Mouse (Mus musculus): ENCODE measurements around the gene Mbl1. TPM values are rescaled to one million over a fixed set of nuclear protein-coding genes. Genes with fewer than 3 reads are reported as not detected.

Mbl1 gene
- polyA plus RNA-seq, 1 experiment: 1.2 TPM

DNA sequence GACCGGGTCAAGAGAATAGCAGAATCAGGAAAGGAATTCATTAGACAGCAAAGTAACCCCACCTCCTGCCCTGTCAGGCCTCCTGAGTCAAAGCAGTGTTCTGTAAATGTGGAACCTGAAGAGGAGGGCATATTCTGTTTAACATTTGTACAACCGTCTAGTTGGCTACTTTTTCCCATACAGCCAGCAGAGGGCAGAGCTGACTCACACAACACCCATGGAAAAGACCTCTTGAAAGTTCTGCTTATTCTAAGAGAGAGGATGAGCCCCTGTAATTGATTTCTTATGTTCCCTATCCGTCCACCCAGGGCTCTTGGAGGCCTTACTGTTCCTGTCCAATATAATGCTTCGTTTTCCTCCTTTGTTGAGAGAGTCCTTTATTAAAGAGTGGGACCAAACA is 23.3 kb upstream of the Mbl1 start:
- no peak overlapping the region for H3K4me3 ChIP-seq (ENCODE audit: insufficient read depth, low read depth, low read length)
- H3K27ac ChIP-seq (ENCODE audit: insufficient read depth, low read depth, low read length): no peak overlapping the region
- H3K36me3 ChIP-seq (ENCODE audit: control insufficient read depth, insufficient read depth, low read length): no peaks in the 10 kb centered on the region
- 16% methylated on average over 4 of the region's 4 CpGs for WGBS
- DNase-seq: peak; percentile 48
- TF ChIP-seq POLR2A (IDR thresholded peaks at IDR 0.05; ENCODE audit: low read depth, low read length): no peak
- TF ChIP-seq CTCF (conservative IDR thresholded peaks at IDR 0.05; ENCODE audit: insufficient read depth, insufficient read length, low read depth, low read length): peak; percentile 53
- no peaks in the 10 kb centered on the region for H3K27me3 ChIP-seq (replicated peaks; ENCODE audit: control insufficient read depth, insufficient read depth, low read length)
- no peaks in the 10 kb centered on the region for H3K4me1 ChIP-seq (ENCODE audit: control insufficient read depth, insufficient read depth, low read length)

DNA sequence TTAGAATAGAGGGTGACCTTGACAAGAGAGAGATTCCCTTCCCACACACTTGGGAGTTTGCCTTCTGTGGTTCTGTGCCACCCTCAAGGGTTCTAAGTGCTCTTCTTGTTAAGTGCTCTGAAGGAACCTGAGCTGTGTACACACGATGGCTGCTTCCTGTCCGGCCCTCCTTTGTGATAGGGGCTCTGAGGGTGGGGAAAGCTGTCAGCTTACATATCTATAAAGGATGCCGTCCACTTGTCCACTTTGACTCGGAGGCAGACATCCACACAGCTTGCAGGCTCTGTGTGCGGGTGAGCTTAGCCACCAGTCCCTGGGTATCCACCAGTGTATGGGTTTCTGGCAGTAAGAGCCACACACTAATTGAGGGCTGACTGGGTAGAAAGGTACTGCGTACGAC is 19.7 kb upstream of the Mbl1 start, which contains the start of gene Sftpa1:
Gene Sftpa1, plus strand, starts transcription at position 243 of the 400 bp plus-strand sequence.
- H3K27ac ChIP-seq (ENCODE audit: insufficient read depth, low read depth, low read length): no peak within 1 kb of the TSS
- DNase-seq: no peak
- H3K4me1 ChIP-seq (ENCODE audit: control insufficient read depth, insufficient read depth, low read length): no peaks in the 10 kb centered on the region
- no peaks in the 10 kb centered on the region for H3K27me3 ChIP-seq (replicated peaks; ENCODE audit: control insufficient read depth, insufficient read depth, low read length)
- H3K36me3 ChIP-seq (ENCODE audit: control insufficient read depth, insufficient read depth, low read length): no peaks in the 10 kb centered on the region
- 81% methylated on average over 7 of the region's 7 CpGs for WGBS
- TF ChIP-seq CTCF (conservative IDR thresholded peaks at IDR 0.05; ENCODE audit: insufficient read depth, insufficient read length, low read depth, low read length) (no peak), POLR2A (IDR thresholded peaks at IDR 0.05; ENCODE audit: low read depth, low read length) (no peak)
- H3K4me3 ChIP-seq (ENCODE audit: insufficient read depth, low read depth, low read length): no peak within 1 kb of the TSS

DNA sequence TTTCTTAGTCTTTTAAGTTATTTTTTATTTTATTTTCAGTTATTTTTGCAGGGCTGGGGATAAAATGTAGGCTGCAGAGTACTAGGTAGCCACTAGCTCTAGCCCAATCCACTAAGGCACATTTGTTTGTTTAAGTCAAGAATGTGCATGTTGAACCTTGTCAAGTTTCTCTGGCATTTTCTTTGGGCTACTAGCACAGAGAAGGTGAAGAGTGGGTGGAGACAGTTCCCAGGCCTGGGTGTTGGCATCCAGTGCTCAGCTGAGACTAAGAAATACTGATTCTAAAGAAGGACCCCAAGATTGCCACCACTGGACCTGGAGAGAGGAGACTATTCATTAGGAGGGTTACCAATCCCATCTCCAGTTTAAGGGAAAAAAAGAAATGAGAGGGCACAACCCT is 14.3 kb upstream of the Mbl1 start:
- no peak for DNase-seq
- TF ChIP-seq CTCF (conservative IDR thresholded peaks at IDR 0.05; ENCODE audit: insufficient read depth, insufficient read length, low read depth, low read length) (no peak), POLR2A (IDR thresholded peaks at IDR 0.05; ENCODE audit: low read depth, low read length) (no peak)
- no peak overlapping the region for H3K27ac ChIP-seq (ENCODE audit: insufficient read depth, low read depth, low read length)
- H3K4me3 ChIP-seq (ENCODE audit: insufficient read depth, low read depth, low read length): no peak overlapping the region
- H3K36me3 ChIP-seq (ENCODE audit: control insufficient read depth, insufficient read depth, low read length): no peaks in the 10 kb centered on the region
- no peaks in the 10 kb centered on the region for H3K27me3 ChIP-seq (replicated peaks; ENCODE audit: control insufficient read depth, insufficient read depth, low read length)
- no peaks in the 10 kb centered on the region for H3K4me1 ChIP-seq (ENCODE audit: control insufficient read depth, insufficient read depth, low read length)

DNA sequence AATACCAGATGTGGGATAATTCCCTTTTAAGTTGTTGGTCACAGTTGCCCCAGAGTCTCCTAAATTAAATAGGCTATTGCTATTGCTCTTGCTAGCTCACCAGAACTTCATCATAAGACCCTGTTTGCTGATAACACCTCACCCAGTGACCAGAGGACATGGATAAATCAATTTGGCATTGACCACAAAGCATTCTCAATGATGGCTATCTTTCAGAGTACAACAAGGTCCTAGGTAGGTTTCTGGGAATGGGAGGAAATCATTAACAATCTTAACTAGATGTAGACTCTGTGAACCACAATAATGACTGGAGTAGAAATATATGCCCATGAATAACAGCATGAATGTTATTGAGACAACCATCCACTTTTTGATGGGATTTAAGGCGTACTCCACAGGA is 10.6 kb upstream of the Mbl1 start:
- DNase-seq: peak; percentile 33
- H3K27ac ChIP-seq (ENCODE audit: insufficient read depth, low read depth, low read length): no peak overlapping the region
- no peaks in the 10 kb centered on the region for H3K36me3 ChIP-seq (ENCODE audit: control insufficient read depth, insufficient read depth, low read length)
- H3K4me3 ChIP-seq (ENCODE audit: insufficient read depth, low read depth, low read length): no peak overlapping the region
- TF ChIP-seq CTCF (conservative IDR thresholded peaks at IDR 0.05; ENCODE audit: insufficient read depth, insufficient read length, low read depth, low read length) (no peak), POLR2A (IDR thresholded peaks at IDR 0.05; ENCODE audit: low read depth, low read length) (no peak)
- 92% methylated on average over 1 of the region's 1 CpGs for WGBS
- H3K27me3 ChIP-seq (replicated peaks; ENCODE audit: control insufficient read depth, insufficient read depth, low read length): no peaks in the 10 kb centered on the region
- no peaks in the 10 kb centered on the region for H3K4me1 ChIP-seq (ENCODE audit: control insufficient read depth, insufficient read depth, low read length)

DNA sequence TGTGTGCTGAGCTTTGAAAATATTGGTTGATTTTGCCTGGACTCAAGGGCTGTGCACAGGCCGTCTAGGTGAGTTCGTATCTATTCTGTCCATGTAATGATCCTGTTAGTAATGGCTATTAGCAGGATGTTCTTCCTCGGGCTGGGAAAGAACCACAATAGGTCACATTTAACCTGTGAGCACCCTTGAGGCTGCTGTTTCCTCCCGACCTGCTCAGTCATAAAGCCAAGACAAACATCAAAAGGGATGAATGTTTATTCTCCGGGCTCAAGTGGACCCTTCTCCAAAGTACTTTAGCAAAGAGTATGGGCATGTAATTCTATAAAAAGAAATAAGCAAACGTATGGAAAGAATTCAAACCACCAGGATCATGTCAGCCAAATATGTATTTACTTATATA is 5.2 kb upstream of the Mbl1 start:
- TF ChIP-seq CTCF (conservative IDR thresholded peaks at IDR 0.05; ENCODE audit: insufficient read depth, insufficient read length, low read depth, low read length) (no peak), POLR2A (IDR thresholded peaks at IDR 0.05; ENCODE audit: low read depth, low read length) (no peak)
- Histone ChIP-seq H3K27ac (ENCODE audit: insufficient read depth, low read depth, low read length) (no peak overlapping the region), H3K27me3 (replicated peaks; ENCODE audit: control insufficient read depth, insufficient read depth, low read length) (no peaks in the 10 kb centered on the region), H3K36me3 (ENCODE audit: control insufficient read depth, insufficient read depth, low read length) (no peaks in the 10 kb centered on the region), H3K4me3 (ENCODE audit: insufficient read depth, low read depth, low read length) (no peak overlapping the region), H3K4me1 (ENCODE audit: control insufficient read depth, insufficient read depth, low read length) (no peaks in the 10 kb centered on the region)
- DNase-seq: no peak
- 46% methylated on average over 6 of the region's 6 CpGs for WGBS

DNA sequence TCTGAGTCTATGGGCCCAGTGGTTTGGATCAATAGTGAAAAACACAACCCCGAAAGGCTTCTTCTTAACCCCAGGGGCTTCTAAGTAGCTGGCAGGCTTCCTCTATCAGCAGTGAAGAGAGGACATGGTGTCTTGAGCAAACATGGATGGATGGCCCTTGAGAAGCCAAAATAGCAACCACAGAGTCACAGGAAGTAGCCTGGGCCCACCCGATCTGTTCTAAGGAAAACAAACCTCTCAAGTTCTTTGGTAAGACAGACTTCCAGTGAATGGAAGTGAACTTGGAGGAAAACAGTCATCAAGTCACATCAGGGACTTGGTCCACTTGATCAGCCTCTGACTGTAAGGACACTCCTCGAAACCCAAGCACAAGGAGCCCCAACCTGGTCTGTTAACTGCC is 4.3 kb upstream of the Mbl1 start:
- H3K4me3 ChIP-seq (ENCODE audit: insufficient read depth, low read depth, low read length): no peak overlapping the region
- H3K27me3 ChIP-seq (replicated peaks; ENCODE audit: control insufficient read depth, insufficient read depth, low read length): no peaks in the 10 kb centered on the region
- no peak overlapping the region for H3K27ac ChIP-seq (ENCODE audit: insufficient read depth, low read depth, low read length)
- no peaks in the 10 kb centered on the region for H3K36me3 ChIP-seq (ENCODE audit: control insufficient read depth, insufficient read depth, low read length)
- DNase-seq: no peak
- no peak for TF ChIP-seq CTCF (conservative IDR thresholded peaks at IDR 0.05; ENCODE audit: insufficient read depth, insufficient read length, low read depth, low read length)
- TF ChIP-seq POLR2A (IDR thresholded peaks at IDR 0.05; ENCODE audit: low read depth, low read length): no peak
- 78% methylated on average over 3 of the region's 3 CpGs for WGBS
- no peaks in the 10 kb centered on the region for H3K4me1 ChIP-seq (ENCODE audit: control insufficient read depth, insufficient read depth, low read length)

DNA sequence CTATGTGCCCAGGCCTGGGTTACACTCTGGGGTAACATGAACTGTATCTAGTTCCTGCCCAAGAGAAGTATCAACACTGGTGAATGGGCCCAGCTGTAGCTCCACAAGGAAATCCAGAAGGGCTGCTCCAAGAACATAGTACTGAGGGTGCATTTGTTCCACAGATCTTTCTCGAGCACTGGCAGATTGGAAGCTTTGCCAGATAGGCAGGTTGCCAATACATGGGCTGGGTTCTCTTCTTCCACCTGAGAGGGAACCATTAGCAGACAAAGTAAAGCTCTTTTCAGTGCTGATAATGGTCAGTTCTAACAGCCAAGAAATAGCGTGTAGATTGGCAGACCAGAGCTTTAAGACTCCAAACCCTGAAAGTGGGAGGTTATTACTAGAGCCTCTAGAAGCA is 3.9 kb upstream of the Mbl1 start:
- whole genome bisulfite sequencing: 84% methylated on average over 2 of the region's 2 CpGs
- H3K27me3 ChIP-seq (replicated peaks; ENCODE audit: control insufficient read depth, insufficient read depth, low read length): no peaks in the 10 kb centered on the region
- no peaks in the 10 kb centered on the region for H3K4me1 ChIP-seq (ENCODE audit: control insufficient read depth, insufficient read depth, low read length)
- no peak overlapping the region for H3K27ac ChIP-seq (ENCODE audit: insufficient read depth, low read depth, low read length)
- H3K36me3 ChIP-seq (ENCODE audit: control insufficient read depth, insufficient read depth, low read length): no peaks in the 10 kb centered on the region
- no peak overlapping the region for H3K4me3 ChIP-seq (ENCODE audit: insufficient read depth, low read depth, low read length)
- TF ChIP-seq CTCF (conservative IDR thresholded peaks at IDR 0.05; ENCODE audit: insufficient read depth, insufficient read length, low read depth, low read length) (no peak), POLR2A (IDR thresholded peaks at IDR 0.05; ENCODE audit: low read depth, low read length) (no peak)
- no peak for DNase-seq

DNA sequence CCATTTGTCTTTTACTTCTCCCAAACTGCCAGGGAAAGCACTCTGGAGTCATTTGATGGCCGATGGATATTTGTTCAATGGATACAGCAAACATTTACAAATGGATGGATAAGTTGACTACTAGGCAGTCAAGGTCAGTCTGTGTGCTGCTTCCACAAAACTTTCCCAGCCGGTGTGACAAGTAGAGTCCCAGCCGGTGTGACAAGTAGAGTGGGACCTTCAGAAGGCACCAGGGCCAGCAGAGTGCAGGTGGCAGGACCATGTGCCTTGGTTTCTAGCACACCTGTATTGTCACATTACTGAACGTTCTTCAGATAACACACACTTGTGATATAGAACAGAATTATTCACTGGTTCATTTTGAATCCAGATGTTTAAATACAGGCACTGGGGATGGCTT is 8.8 kb downstream of the Mbl1 start:
- H3K36me3 ChIP-seq (ENCODE audit: control insufficient read depth, insufficient read depth, low read length): no peaks in the 10 kb centered on the region
- no peak overlapping the region for H3K27ac ChIP-seq (ENCODE audit: insufficient read depth, low read depth, low read length)
- H3K4me3 ChIP-seq (ENCODE audit: insufficient read depth, low read depth, low read length): no peak overlapping the region
- DNase-seq: no peak
- TF ChIP-seq CTCF (conservative IDR thresholded peaks at IDR 0.05; ENCODE audit: insufficient read depth, insufficient read length, low read depth, low read length) (no peak), POLR2A (IDR thresholded peaks at IDR 0.05; ENCODE audit: low read depth, low read length) (no peak)
- H3K4me1 ChIP-seq (ENCODE audit: control insufficient read depth, insufficient read depth, low read length): peaks cover 4% of the 10 kb centered on the region; the same call in 1 of the 2 replicates
- 88% methylated on average over 4 of the region's 4 CpGs for WGBS
- no peaks in the 10 kb centered on the region for H3K27me3 ChIP-seq (replicated peaks; ENCODE audit: control insufficient read depth, insufficient read depth, low read length)
